Mouse (Mus musculus) CH12.LX (cell line): Measurements from ENCODE around the gene Ufd1. TPM values are rescaled to one million over a fixed set of nuclear protein-coding genes. Genes with fewer than 3 reads are reported as not detected.
A peak's percentile ranks its signal among the peaks of the same experiment; 100 is the strongest.

Experiments used
- DNase-seq: peaks from one replicate; pipeline ENCODE4 v3.0.0-alpha.2; 2013; ENCODE audit errors: extremely low read depth
- H3K27ac ChIP-seq: 2 replicates; pipeline ENCODE4 v1.5.1; 2012; ENCODE audit warnings: low read depth, mild to moderate bottlenecking, control low read depth, moderate library complexity; ENCODE audit not compliant: insufficient read depth
- H3K27me3 ChIP-seq: replicated peaks from 2 replicates; pipeline ENCODE3; 2012; ENCODE audit warnings: inconsistent platforms
- H3K36me3 ChIP-seq, 2 experiments: replicated peaks in 1 of 2; 2 replicates each; pipeline versions ENCODE3 to v1.6.1; 2012; ENCODE audit warnings: inconsistent platforms in 1 of 2, low read length in 1 of 2, mild to moderate bottlenecking in 1 of 2, mixed read lengths in 1 of 2, moderate library complexity in 1 of 2; ENCODE audit not compliant: control insufficient read depth in 1 of 2, insufficient read depth in 1 of 2
- H3K4me1 ChIP-seq, 2 experiments: 2 replicates each; pipeline ENCODE4 v1.6.1; 2012; ENCODE audit warnings: inconsistent platforms in 1 of 2, moderate library complexity in 1 of 2; ENCODE audit not compliant: insufficient read depth in 2 of 2, control insufficient read depth in 1 of 2
- H3K4me2 ChIP-seq: 2 replicates; pipeline ENCODE4 v1.6.1; 2012; ENCODE audit warnings: low read depth, mild to moderate bottlenecking, control low read depth; ENCODE audit not compliant: poor library complexity, insufficient read depth, severe bottlenecking
- H3K4me3 ChIP-seq, 3 experiments: fragments of 150-350 bp in 1 of 3; sonication (generic) in 1 of 3; replicated peaks in 1 of 3; 2 replicates each; pipeline versions ENCODE3 to v1.5.1; 2011 to 2012; ENCODE audit warnings: low read depth in 2 of 3, low read length in 2 of 3, mild to moderate bottlenecking in 2 of 3, moderate library complexity in 2 of 3, control low read depth in 1 of 3, improper control_type of control experiment in 1 of 3, inconsistent platforms in 1 of 3, mixed read lengths in 1 of 3; ENCODE audit not compliant: poor library complexity in 1 of 3
- H3K79me2 ChIP-seq: replicated peaks from 2 replicates; pipeline ENCODE4 v1.6.1; 2012; ENCODE audit warnings: mild to moderate bottlenecking, moderate library complexity; ENCODE audit not compliant: control insufficient read depth, poor library complexity, insufficient read depth, severe bottlenecking; ENCODE audit errors: extremely low read depth
- H3K9ac ChIP-seq: 2 replicates; pipeline ENCODE4 v1.6.1; 2012; ENCODE audit warnings: low read depth, mild to moderate bottlenecking, control low read depth, moderate library complexity; ENCODE audit not compliant: insufficient read depth
- H3K9me3 ChIP-seq: replicated peaks from 2 replicates; pipeline ENCODE3; 2012; ENCODE audit warnings: low read length, inconsistent platforms, mixed read lengths
- CHD2 ChIP-seq: IDR thresholded peaks from 2 replicates; pipeline ENCODE4 v1.6.1; 2011; ENCODE audit warnings: low read length, improper control_type of control experiment
- CTCF ChIP-seq, 2 experiments: IDR thresholded peaks in 1 of 2; conservative IDR thresholded peaks in 1 of 2; 2 replicates each; pipeline ENCODE4 v1.5.1; 2011 to 2012; ENCODE audit warnings: low read depth in 2 of 2, low read length in 2 of 2, improper control_type of control experiment in 1 of 2, inconsistent platforms in 1 of 2, mild to moderate bottlenecking in 1 of 2, moderate library complexity in 1 of 2
- ELF1 ChIP-seq: IDR thresholded peaks from 2 replicates; pipeline ENCODE4 v1.6.1; 2014; ENCODE audit warnings: low read depth, mild to moderate bottlenecking, inconsistent platforms, low read length, improper control_type of control experiment
- EP300 ChIP-seq: IDR thresholded peaks from 2 replicates; pipeline ENCODE4 v1.6.1; 2011; ENCODE audit warnings: low read length, improper control_type of control experiment
- IRF4 ChIP-seq: IDR thresholded peaks from 2 replicates; pipeline ENCODE4 v1.6.1; 2014; ENCODE audit warnings: low read depth, mild to moderate bottlenecking, inconsistent platforms, low read length, improper control_type of control experiment
- JUN ChIP-seq: IDR thresholded peaks from 2 replicates; pipeline ENCODE4 v1.6.1; 2011; ENCODE audit warnings: low read depth, mild to moderate bottlenecking, low read length, improper control_type of control experiment, moderate library complexity; ENCODE audit not compliant: insufficient read depth
- MAX ChIP-seq: IDR thresholded peaks from 2 replicates; pipeline ENCODE4 v1.6.1; 2011; ENCODE audit warnings: low read length, improper control_type of control experiment
- MAZ ChIP-seq: IDR thresholded peaks from 2 replicates; pipeline ENCODE4 v1.6.1; 2012; ENCODE audit warnings: low read depth, mild to moderate bottlenecking, inconsistent platforms, low read length, improper control_type of control experiment, moderate library complexity
- MEF2A ChIP-seq: IDR thresholded peaks from 2 replicates; pipeline ENCODE4 v1.6.1; 2014; ENCODE audit warnings: low read depth, mild to moderate bottlenecking, inconsistent platforms, low read length, improper control_type of control experiment, borderline replicate concordance
- MXI1 ChIP-seq: IDR thresholded peaks from 2 replicates; pipeline ENCODE4 v1.6.1; 2011; ENCODE audit warnings: mild to moderate bottlenecking, low read depth, low read length, improper control_type of control experiment
- NRF1 ChIP-seq: IDR thresholded peaks from 2 replicates; pipeline ENCODE4 v1.6.1; 2014; ENCODE audit warnings: low read depth, mild to moderate bottlenecking, inconsistent platforms, low read length, improper control_type of control experiment, moderate library complexity
- POLR2A ChIP-seq: IDR thresholded peaks from 2 replicates; pipeline ENCODE4 v1.6.1; 2011; ENCODE audit warnings: low read depth, mild to moderate bottlenecking, improper control_type of control experiment, low read length
- RAD21 ChIP-seq: IDR thresholded peaks from 2 replicates; pipeline ENCODE4 v1.6.1; 2011; ENCODE audit warnings: low read depth, mild to moderate bottlenecking, low read length, improper control_type of control experiment, moderate library complexity
- SMC3 ChIP-seq: IDR thresholded peaks from 2 replicates; pipeline ENCODE4 v1.6.1; 2011; ENCODE audit warnings: low read depth, low read length, improper control_type of control experiment
- USF1 ChIP-seq: IDR thresholded peaks from 2 replicates; pipeline ENCODE4 v1.6.1; 2014; ENCODE audit warnings: low read depth, mild to moderate bottlenecking, inconsistent platforms, low read length, improper control_type of control experiment
- USF2 ChIP-seq: conservative IDR thresholded peaks from 2 replicates; pipeline ENCODE4 v1.6.1; 2011; ENCODE audit warnings: low read depth, low read length, improper control_type of control experiment
- ZKSCAN1 ChIP-seq: IDR thresholded peaks from 2 replicates; pipeline ENCODE4 v1.6.1; 2012; ENCODE audit warnings: low read depth, inconsistent platforms, low read length, improper control_type of control experiment, borderline replicate concordance
- ZMIZ1 ChIP-seq: IDR thresholded peaks from 2 replicates; pipeline ENCODE4 v1.6.1; 2012; ENCODE audit warnings: low read depth, mild to moderate bottlenecking, inconsistent platforms, low read length, improper control_type of control experiment
- dilution Hi-C: fragments of 300-500 bp; cut with MboI; formaldehyde crosslinking; loops from 2 replicates; pipeline ENCODE4 v1.14.3; 2020; ENCODE audit warnings: low sequenced_read_pairs; ENCODE audit not compliant: extremely low pct_unique_long_range_greater_than_20kb, extremely low pct_ligation_motif_present
- in situ Hi-C: fragments of 300-500 bp; cut with MboI; formaldehyde crosslinking; loops from 3 replicates; pipeline ENCODE4 v1.14.3; 2019; ENCODE audit warnings: low sequenced_read_pairs, low pct_ligation_motif_present, low pct_unique_long_range_greater_than_20kb, mixed read lengths
- polyA plus RNA-seq: library from polyadenylated mRNA; unstranded; fragments of >175 nt; gene quantifications from 2 replicates; pipeline ENCODE4 v1.2.1, GENCODE M21; 2012; ENCODE audit warnings: low read depth; ENCODE audit not compliant: insufficient read length
- total RNA-seq, 2 experiments: library from RNA; depleted of rRNA; stranded (reverse); fragments of 300-350 nt in 1 of 2; fragments of >200 nt in 1 of 2; gene quantifications; 2 replicates each; pipeline ENCODE4 v1.2.3; 2012 to 2014

Gene Ufd1
- total and polyA plus RNA-seq, 3 experiments: 43.6 to 80.8 (median 62.6) TPM

DNA sequence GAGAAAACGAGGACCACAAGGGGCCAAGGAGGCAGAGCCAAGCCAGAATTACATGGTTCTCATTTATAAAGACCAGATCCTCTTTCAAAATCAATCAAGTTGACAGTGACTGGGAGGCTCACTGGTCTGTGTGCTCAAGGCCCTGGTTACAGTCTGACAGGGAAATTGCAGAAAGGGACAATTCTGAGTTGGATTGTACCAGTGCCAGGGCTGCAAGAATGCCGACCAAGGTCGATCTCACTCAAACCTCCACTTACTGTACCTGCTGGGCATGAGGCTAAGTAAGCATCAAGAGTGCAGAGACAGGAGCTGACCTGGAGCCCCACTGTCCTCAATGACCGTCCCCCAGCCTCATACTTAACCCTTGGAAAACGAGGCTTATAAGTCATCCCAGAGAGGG, 13.4 kb upstream of the Ufd1 start:
- Histone ChIP-seq H3K27me3 (no peaks in the 10 kb centered on the region), H3K4me3 (no peak overlapping the region), H3K9ac (no peak overlapping the region), H3K79me2 (no peaks in the 10 kb centered on the region), H3K4me1 (no peaks in the 10 kb centered on the region), H3K36me3 (peaks cover 80 to 94% of the 10 kb centered on the region in 2 experiments), H3K9me3 (no peaks in the 10 kb centered on the region), H3K27ac (no peak overlapping the region), H3K4me2 (no peak overlapping the region)
- in situ Hi-C loops: no loop called here
- dilution Hi-C loops: no loop called here
- no peak for DNase-seq
- TF ChIP-seq RAD21 (no peak), JUN (no peak), ZKSCAN1 (no peak), USF1 (no peak), POLR2A (0 out of 2 replicates have a peak, but pooled peaks have one; percentile 9)
- TF ChIP-seq, all 38 proteins: peak for 1

DNA sequence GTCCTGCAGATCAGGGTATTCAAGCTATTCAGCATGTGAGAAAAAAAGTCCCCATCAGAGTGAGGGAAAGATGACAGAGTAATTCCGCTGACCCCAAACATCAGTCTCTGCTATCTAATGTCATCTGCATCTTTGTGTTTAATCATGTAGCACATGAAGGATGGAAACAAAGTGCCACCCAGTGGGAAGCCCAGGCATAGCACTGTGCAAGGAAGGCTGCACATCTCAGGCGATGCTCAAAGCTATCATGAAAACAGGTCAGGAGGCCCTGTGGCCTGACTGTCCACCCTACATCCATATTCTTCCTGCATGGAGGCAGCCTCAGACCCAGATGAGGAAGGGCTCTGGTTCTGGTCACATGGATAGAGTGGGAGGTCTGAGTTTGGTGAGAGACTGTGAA, 12.7 kb upstream of the Ufd1 start:
- Histone ChIP-seq H3K4me2 (no peak overlapping the region), H3K9me3 (no peaks in the 10 kb centered on the region), H3K27me3 (no peaks in the 10 kb centered on the region), H3K27ac (no peak overlapping the region), H3K9ac (no peak overlapping the region), H3K4me1 (no peaks in the 10 kb centered on the region), H3K4me3 (no peak overlapping the region), H3K36me3 (peaks cover 79 to 91% of the 10 kb centered on the region in 2 experiments), H3K79me2 (no peaks in the 10 kb centered on the region)
- dilution Hi-C loops: no loop called here
- in situ Hi-C loops: no loop called here
- peak; percentile 22 for DNase-seq
- TF ChIP-seq RAD21: peak; percentile 63
- TF ChIP-seq MEF2A: no peak
- no peak for TF ChIP-seq MAX
- peak; percentile 62 for TF ChIP-seq SMC3
- TF ChIP-seq CTCF (conservative IDR thresholded peaks at IDR 0.05 in 1 of 2, IDR thresholded peaks at IDR 0.05 in 1 of 2; ENCODE audit: low read depth in 2 of 2, low read length in 2 of 2): peak; percentile 50 to 71

DNA sequence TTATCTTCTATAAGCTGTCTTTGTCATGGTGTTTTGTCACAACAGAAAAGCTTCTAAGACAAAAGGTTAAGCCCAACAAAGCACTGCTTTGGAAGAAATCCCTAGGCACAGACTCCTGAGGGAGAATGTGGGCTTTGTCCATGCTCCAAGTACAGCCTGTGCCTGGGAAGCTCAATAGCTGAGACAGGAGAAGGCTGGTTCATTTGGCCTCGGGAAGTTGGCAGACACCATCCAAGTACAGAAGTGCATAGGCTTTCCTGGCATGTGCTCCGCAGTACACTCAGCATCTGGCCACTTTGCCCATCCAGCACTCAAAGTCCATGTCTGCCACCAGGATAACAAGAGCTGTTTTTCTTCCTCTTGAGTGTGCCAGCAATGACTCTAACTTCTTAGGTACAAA, 5.8 kb upstream of the Ufd1 start:
- dilution Hi-C loops (no loop called here), in situ Hi-C loops (no loop called here)
- Histone ChIP-seq H3K9me3 (peaks cover 6% of the 10 kb centered on the region), H3K9ac (no peak overlapping the region), H3K27ac (no peak overlapping the region), H3K79me2 (peaks cover 12% of the 10 kb centered on the region), H3K27me3 (no peaks in the 10 kb centered on the region), H3K4me3 (no peak overlapping the region), H3K4me1 (peaks cover 0 to 9% of the 10 kb centered on the region in 2 experiments; a peak in 2 of 4 replicates), H3K4me2 (no peak overlapping the region), H3K36me3 (peaks cover 66 to 86% of the 10 kb centered on the region in 2 experiments)
- DNase-seq: no peak
- TF ChIP-seq USF2 (no peak), MAX (no peak), ELF1 (no peak), MXI1 (no peak), POLR2A (no peak), NRF1 (no peak), EP300 (no peak), MAZ (no peak), IRF4 (no peak), ZMIZ1 (no peak), CHD2 (no peak)
